Mouse (Mus musculus) testis, adult 2 months (tissue): Measurements from ENCODE around the gene Pde9a. TPM values are rescaled to one million over a fixed set of nuclear protein-coding genes. Genes with fewer than 3 reads are reported as not detected.

ENCODE experiments used
- H3K27ac ChIP-seq: fragments of 200-500 bp; 2 replicates; pipeline ENCODE4 v1.5.1; 2012; ENCODE audit warnings: low read depth, low read length; ENCODE audit not compliant: control insufficient read depth, insufficient read depth
- H3K27me3 ChIP-seq: fragments of 200-500 bp; 2 replicates; pipeline ENCODE4 v1.6.1; 2012; ENCODE audit warnings: mild to moderate bottlenecking, low read length, moderate library complexity; ENCODE audit not compliant: control insufficient read depth, insufficient read depth
- H3K36me3 ChIP-seq: fragments of 200-500 bp; 2 replicates; pipeline ENCODE4 v1.6.1; 2012; ENCODE audit warnings: mild to moderate bottlenecking, low read length; ENCODE audit not compliant: control insufficient read depth, insufficient read depth
- H3K4me1 ChIP-seq: fragments of 200-500 bp; 2 replicates; pipeline ENCODE4 v1.6.1; 2012; ENCODE audit warnings: low read length; ENCODE audit not compliant: control insufficient read depth, insufficient read depth
- H3K4me3 ChIP-seq: fragments of 200-500 bp; 2 replicates; pipeline ENCODE4 v1.5.1; 2012; ENCODE audit warnings: low read depth, mild to moderate bottlenecking, low read length, moderate library complexity, mixed read lengths; ENCODE audit not compliant: control insufficient read depth
- CTCF ChIP-seq: fragments of 200-500 bp; IDR thresholded peaks from 2 replicates; pipeline ENCODE4 v1.5.1; 2012; ENCODE audit warnings: low read depth, mild to moderate bottlenecking, inconsistent platforms, low read length, moderate library complexity; ENCODE audit not compliant: control insufficient read depth, insufficient read depth, insufficient replicate concordance
- POLR2A ChIP-seq: fragments of 200-500 bp; IDR thresholded peaks from 2 replicates; pipeline ENCODE4 v1.6.1; 2012; ENCODE audit warnings: low read depth, mild to moderate bottlenecking, inconsistent platforms, low read length, moderate library complexity; ENCODE audit not compliant: control insufficient read depth
- polyA plus RNA-seq: library from polyadenylated mRNA; depleted of rRNA; stranded (reverse); fragments of >200 nt; gene quantifications from 2 replicates; pipeline ENCODE4 v1.2.3, GENCODE M21; 2012

Pde9a gene
- polyA plus RNA-seq, 1 experiment: 3.8 TPM

- Histone ChIP-seq H3K4me1 (peaks cover 4% of the 10 kb centered on the region; the same call in 1 of the 2 replicates), H3K27ac (no peak overlapping the region), H3K4me3 (no peak overlapping the region), H3K27me3 (no peaks in the 10 kb centered on the region), H3K36me3 (no peaks in the 10 kb centered on the region)
- TF ChIP-seq POLR2A (no peak), CTCF (no peak)
These were observed 5.5 kb downstream of the Pde9a start for GRCm38 (mm10) chr17:31391462-31391861.

GRCm38 (mm10) chr17:31392041-31392440 is 6.0 kb downstream of the Pde9a start:
- TF ChIP-seq CTCF (no peak), POLR2A (no peak)
- Histone ChIP-seq H3K4me1 (no peaks in the 10 kb centered on the region), H3K36me3 (no peaks in the 10 kb centered on the region), H3K27me3 (no peaks in the 10 kb centered on the region), H3K27ac (no peak overlapping the region), H3K4me3 (no peak overlapping the region)

GRCm38 (mm10) chr17:31393811-31394210 is 7.8 kb downstream of the Pde9a start:
- Histone ChIP-seq H3K4me3 (no peak overlapping the region), H3K36me3 (no peaks in the 10 kb centered on the region), H3K27me3 (no peaks in the 10 kb centered on the region), H3K4me1 (no peaks in the 10 kb centered on the region), H3K27ac (no peak overlapping the region)
- TF ChIP-seq CTCF (no peak), POLR2A (no peak)

- no peak for TF ChIP-seq POLR2A
- TF ChIP-seq CTCF: no peak
- Histone ChIP-seq H3K27ac (no peak overlapping the region), H3K36me3 (no peaks in the 10 kb centered on the region)
These were observed 14.3 kb downstream of the Pde9a start for GRCm38 (mm10) chr17:31400294-31400693.

GRCm38 (mm10) chr17:31401160-31401559 is 15.2 kb downstream of the Pde9a start:
- H3K27me3 ChIP-seq: no peaks in the 10 kb centered on the region
- no peak overlapping the region for H3K4me3 ChIP-seq
- no peak for TF ChIP-seq POLR2A
- TF ChIP-seq CTCF: no peak

More at GRCm38 (mm10) chr17:31400294-31400693, 14.3 kb downstream of the Pde9a start:
- H3K27me3 ChIP-seq: no peaks in the 10 kb centered on the region
- H3K4me3 ChIP-seq: no peak overlapping the region
- no peaks in the 10 kb centered on the region for H3K4me1 ChIP-seq

GRCm38 (mm10) chr17:31402713-31403112 is 16.7 kb downstream of the Pde9a start:
- no peaks in the 10 kb centered on the region for H3K4me1 ChIP-seq
- no peak overlapping the region for H3K27ac ChIP-seq
- no peak for TF ChIP-seq POLR2A
- no peak for TF ChIP-seq CTCF
- H3K36me3 ChIP-seq: no peaks in the 10 kb centered on the region
- H3K27me3 ChIP-seq: no peaks in the 10 kb centered on the region
- no peak overlapping the region for H3K4me3 ChIP-seq

More at GRCm38 (mm10) chr17:31401160-31401559, 15.2 kb downstream of the Pde9a start:
- Histone ChIP-seq H3K4me1 (no peaks in the 10 kb centered on the region), H3K36me3 (no peaks in the 10 kb centered on the region), H3K27ac (no peak overlapping the region)

GRCm38 (mm10) chr17:31405694-31406227 is 19.8 kb downstream of the Pde9a start:
- no peaks in the 10 kb centered on the region for H3K4me1 ChIP-seq
- H3K4me3 ChIP-seq: no peak overlapping the region
- no peak overlapping the region for H3K27ac ChIP-seq
- no peaks in the 10 kb centered on the region for H3K27me3 ChIP-seq
- no peaks in the 10 kb centered on the region for H3K36me3 ChIP-seq
- TF ChIP-seq CTCF (no peak), POLR2A (no peak)

GRCm38 (mm10) chr17:31409741-31410350 is 23.8 kb downstream of the Pde9a start:
- no peak overlapping the region for H3K4me3 ChIP-seq
- no peaks in the 10 kb centered on the region for H3K27me3 ChIP-seq
- TF ChIP-seq CTCF (no peak), POLR2A (no peak)
- no peaks in the 10 kb centered on the region for H3K4me1 ChIP-seq
- H3K36me3 ChIP-seq: no peaks in the 10 kb centered on the region
- no peak overlapping the region for H3K27ac ChIP-seq
